Mouse (Mus musculus) myocyte (in vitro differentiated cells): ENCODE data around the gene Nxpe2. TPM values are rescaled to one million over a fixed set of nuclear protein-coding genes. Genes with fewer than 3 reads are reported as not detected.

ENCODE experiments used
- H3K27me3 ChIP-seq: one replicate; pipeline ENCODE4 v1.6.1; 2011; ENCODE audit not compliant: control insufficient read depth, insufficient read depth, insufficient read length
- H3K36me3 ChIP-seq: one replicate; pipeline ENCODE4 v1.6.1; 2011; ENCODE audit not compliant: control insufficient read depth, insufficient read depth
- H3K4me2 ChIP-seq: one replicate; pipeline ENCODE4 v1.6.1; 2011; ENCODE audit warnings: low read depth, control low read depth
- H3K4me3 ChIP-seq: one replicate; pipeline ENCODE4 v1.5.1; 2011; ENCODE audit warnings: mild to moderate bottlenecking, control low read depth, moderate library complexity
- H3K79me2 ChIP-seq: one replicate; pipeline ENCODE4 v1.6.1; 2011; ENCODE audit not compliant: control insufficient read depth, insufficient read depth
- H3ac ChIP-seq: one replicate; pipeline ENCODE4 v1.6.1; 2011; ENCODE audit not compliant: control insufficient read depth, insufficient read length
- CEBPB ChIP-seq: IDR thresholded peaks from 2 replicates; pipeline ENCODE4 v1.6.1; 2011; ENCODE audit warnings: mild to moderate bottlenecking, moderate library complexity; ENCODE audit not compliant: poor library complexity, insufficient read depth, severe bottlenecking
- E2F4 ChIP-seq: IDR thresholded peaks from one replicate; pipeline ENCODE4 v1.6.1; 2011; ENCODE audit warnings: mild to moderate bottlenecking, control low read depth, moderate library complexity; ENCODE audit not compliant: insufficient read depth
- MAX ChIP-seq: IDR thresholded peaks from one replicate; pipeline ENCODE4 v1.6.1; 2011; ENCODE audit warnings: low read depth, mild to moderate bottlenecking, control low read depth
- MYOD1 ChIP-seq, 3 experiments: IDR thresholded peaks; one replicate each; pipeline ENCODE4 v1.6.1; 2011; ENCODE audit warnings: control low read depth in 2 of 3, low read depth in 2 of 3, mild to moderate bottlenecking in 2 of 3, moderate library complexity in 1 of 3; ENCODE audit not compliant: insufficient read length in 2 of 3, control insufficient read depth in 1 of 3
- MYOG ChIP-seq, 3 experiments: IDR thresholded peaks; one replicate each; pipeline ENCODE4 v1.6.1; 2011; ENCODE audit warnings: control low read depth in 2 of 3, low read depth in 2 of 3, mild to moderate bottlenecking in 2 of 3; ENCODE audit not compliant: insufficient read length in 2 of 3, control insufficient read depth in 1 of 3, insufficient read depth in 1 of 3
- POLR2A ChIP-seq: IDR thresholded peaks from one replicate; pipeline ENCODE4 v1.6.1; 2011; ENCODE audit warnings: low read depth, mild to moderate bottlenecking, control low read depth, moderate library complexity; ENCODE audit not compliant: insufficient read length
- POLR2AphosphoS2 ChIP-seq: IDR thresholded peaks from one replicate; pipeline ENCODE4 v1.6.1; 2011; ENCODE audit warnings: low read depth, control low read depth; ENCODE audit not compliant: insufficient read length
- REST ChIP-seq: IDR thresholded peaks from one replicate; pipeline ENCODE4 v1.6.1; 2011; ENCODE audit warnings: mild to moderate bottlenecking, control low read depth, moderate library complexity; ENCODE audit not compliant: insufficient read depth, insufficient read length
- SRF ChIP-seq: IDR thresholded peaks from one replicate; pipeline ENCODE4 v1.6.1; 2011; ENCODE audit warnings: low read depth; ENCODE audit not compliant: control insufficient read depth, insufficient read length
- TCF12 ChIP-seq: IDR thresholded peaks from one replicate; pipeline ENCODE4 v1.6.1; 2011; ENCODE audit warnings: mild to moderate bottlenecking, control low read depth; ENCODE audit not compliant: poor library complexity, insufficient read depth, severe bottlenecking
- TCF3 ChIP-seq: IDR thresholded peaks from one replicate; pipeline ENCODE4 v1.6.1; 2011; ENCODE audit warnings: low read depth, control low read depth; ENCODE audit not compliant: insufficient read length
- USF1 ChIP-seq: IDR thresholded peaks from one replicate; pipeline ENCODE4 v1.6.1; 2011; ENCODE audit warnings: low read depth, mild to moderate bottlenecking, control low read depth, moderate library complexity
- polyA plus RNA-seq: library from polyadenylated mRNA; unstranded; fragments of >200 nt; fragmentation: generic; extraction: Trizol; gene quantifications from one replicate; pipeline ENCODE4 v1.2.1, GENCODE M21; 2012; ENCODE audit warnings: missing spikeins

The Nxpe2 gene
- polyA plus RNA-seq = not detected

- no peak within 1 kb of the TSS for H3K4me3 ChIP-seq
- H3K36me3 ChIP-seq = no peaks in the 10 kb centered on the region
- H3K27me3 ChIP-seq = no peaks in the 10 kb centered on the region
- no peak within 1 kb of the TSS for H3K4me2 ChIP-seq
- H3ac ChIP-seq = no peak within 1 kb of the TSS
- TF ChIP-seq USF1 (no peak), TCF12 (no peak), MAX (no peak), CEBPB (no peak), MYOG (IDR thresholded peaks at IDR 0.05; ENCODE audit: control insufficient read depth in 1 of 3, insufficient read depth in 1 of 3, insufficient read length in 2 of 3, low read depth in 2 of 3) (no peak), MYOD1 (IDR thresholded peaks at IDR 0.05; ENCODE audit: control insufficient read depth in 1 of 3, insufficient read length in 2 of 3, low read depth in 2 of 3) (no peak), REST (no peak), POLR2A (no peak), TCF3 (no peak), POLR2AphosphoS2 (no peak), SRF (no peak), E2F4 (no peak)
- no peaks in the 10 kb centered on the region for H3K79me2 ChIP-seq
Measured at GRCm38 (mm10) chr9:48353148-48353698, at the start of gene Nxpe2. Gene Nxpe2 (minus strand): TSS chr9:48353454.

- no peak for TF ChIP-seq SRF
- no peak for TF ChIP-seq CEBPB
- no peak for TF ChIP-seq MYOG (IDR thresholded peaks at IDR 0.05; ENCODE audit: control insufficient read depth in 1 of 3, insufficient read depth in 1 of 3, insufficient read length in 2 of 3, low read depth in 2 of 3)
- TF ChIP-seq E2F4 = no peak
- TF ChIP-seq TCF12 = no peak
- TF ChIP-seq POLR2A = no peak
- no peak for TF ChIP-seq POLR2AphosphoS2
- TF ChIP-seq REST = no peak
- TF ChIP-seq USF1 = no peak
- TF ChIP-seq MYOD1 (IDR thresholded peaks at IDR 0.05; ENCODE audit: control insufficient read depth in 1 of 3, insufficient read length in 2 of 3, low read depth in 2 of 3) = no peak
- TF ChIP-seq MAX = no peak
- TF ChIP-seq TCF3 = no peak
- no peak overlapping the region for H3ac ChIP-seq
- no peak overlapping the region for H3K4me3 ChIP-seq
- no peaks in the 10 kb centered on the region for H3K79me2 ChIP-seq
- H3K4me2 ChIP-seq = no peak overlapping the region
- no peaks in the 10 kb centered on the region for H3K36me3 ChIP-seq
- no peaks in the 10 kb centered on the region for H3K27me3 ChIP-seq
Measured at GRCm38 (mm10) chr9:48389983-48390382, 36.7 kb upstream of the Nxpe2 start.

GRCm38 (mm10) chr9:48388451-48388850 lies 35.2 kb upstream of the Nxpe2 start:
- Histone ChIP-seq H3K27me3 (no peaks in the 10 kb centered on the region), H3K4me3 (no peak overlapping the region), H3K4me2 (no peak overlapping the region), H3K79me2 (no peaks in the 10 kb centered on the region), H3K36me3 (no peaks in the 10 kb centered on the region), H3ac (no peak overlapping the region)
- no peak for TF ChIP-seq POLR2A
- no peak for TF ChIP-seq USF1
- no peak for TF ChIP-seq POLR2AphosphoS2
- TF ChIP-seq TCF3 = no peak
- TF ChIP-seq CEBPB = no peak
- TF ChIP-seq TCF12 = no peak
- no peak for TF ChIP-seq MYOG (IDR thresholded peaks at IDR 0.05; ENCODE audit: control insufficient read depth in 1 of 3, insufficient read depth in 1 of 3, insufficient read length in 2 of 3, low read depth in 2 of 3)
- TF ChIP-seq SRF = no peak
- TF ChIP-seq MAX = no peak
- no peak for TF ChIP-seq MYOD1 (IDR thresholded peaks at IDR 0.05; ENCODE audit: control insufficient read depth in 1 of 3, insufficient read length in 2 of 3, low read depth in 2 of 3)
- no peak for TF ChIP-seq REST
- TF ChIP-seq E2F4 = no peak

- H3K4me2 ChIP-seq = no peak overlapping the region
- no peaks in the 10 kb centered on the region for H3K36me3 ChIP-seq
- H3ac ChIP-seq = no peak overlapping the region
- no peak overlapping the region for H3K4me3 ChIP-seq
- TF ChIP-seq MYOG (IDR thresholded peaks at IDR 0.05; ENCODE audit: control insufficient read depth in 1 of 3, insufficient read depth in 1 of 3, insufficient read length in 2 of 3, low read depth in 2 of 3) = no peak
- no peak for TF ChIP-seq TCF3
- TF ChIP-seq TCF12 = no peak
- TF ChIP-seq E2F4 = no peak
- no peak for TF ChIP-seq MAX
- no peak for TF ChIP-seq CEBPB
- no peak for TF ChIP-seq POLR2A
- TF ChIP-seq USF1 = no peak
- TF ChIP-seq SRF = no peak
- no peak for TF ChIP-seq MYOD1 (IDR thresholded peaks at IDR 0.05; ENCODE audit: control insufficient read depth in 1 of 3, insufficient read length in 2 of 3, low read depth in 2 of 3)
- TF ChIP-seq POLR2AphosphoS2 = no peak
- no peak for TF ChIP-seq REST
- H3K79me2 ChIP-seq = no peaks in the 10 kb centered on the region
- no peaks in the 10 kb centered on the region for H3K27me3 ChIP-seq
Measured at GRCm38 (mm10) chr9:48374357-48374756, 21.1 kb upstream of the Nxpe2 start.
